Mouse (Mus musculus) small intestine, adult 2 months (tissue): ENCODE data around the gene Pak7. TPM values are rescaled to one million over a fixed set of nuclear protein-coding genes. Genes with fewer than 3 reads are reported as not detected.
"Not testable (repeated sequence)": the region's sequence is repeated elsewhere in the genome, so short reads cannot be mapped to it uniquely, and the experiment has no call there.

ENCODE experiments used
- H3K27ac ChIP-seq: fragments of 200-500 bp; 2 replicates; pipeline ENCODE4 v1.5.1; 2012; ENCODE audit warnings: low read depth, low read length, control low read depth, inconsistent platforms; ENCODE audit not compliant: insufficient read depth
- H3K27me3 ChIP-seq: fragments of 200-500 bp; 2 replicates; pipeline ENCODE4 v1.6.1; 2012; ENCODE audit warnings: mild to moderate bottlenecking, moderate library complexity, low read length, inconsistent platforms; ENCODE audit not compliant: control insufficient read depth, insufficient read depth
- H3K36me3 ChIP-seq: fragments of 200-500 bp; 2 replicates; pipeline ENCODE4 v1.6.1; 2012; ENCODE audit warnings: mild to moderate bottlenecking, low read length, control low read depth, inconsistent platforms; ENCODE audit not compliant: control insufficient read depth, insufficient read depth
- H3K4me1 ChIP-seq: fragments of 200-500 bp; 2 replicates; pipeline ENCODE4 v1.6.1; 2012; ENCODE audit warnings: low read length, inconsistent platforms, mixed read lengths; ENCODE audit not compliant: control insufficient read depth, insufficient read depth, insufficient read length
- H3K4me3 ChIP-seq: fragments of 200-500 bp; 2 replicates; pipeline ENCODE4 v1.5.1; 2012; ENCODE audit warnings: low read depth, mild to moderate bottlenecking, control low read depth, inconsistent platforms, low read length, moderate library complexity
- CTCF ChIP-seq: fragments of 200-500 bp; IDR thresholded peaks from 2 replicates; pipeline ENCODE4 v1.5.1; 2012; ENCODE audit warnings: low read depth, mild to moderate bottlenecking, control low read depth, inconsistent platforms, low read length, moderate library complexity, mixed read lengths; ENCODE audit not compliant: insufficient replicate concordance, insufficient read length; ENCODE audit errors: extremely low read depth
- POLR2A ChIP-seq: fragments of 200-500 bp; IDR thresholded peaks from 2 replicates; pipeline ENCODE4 v1.6.1; 2012; ENCODE audit warnings: low read depth, mild to moderate bottlenecking, control low read depth, inconsistent platforms, low read length, moderate library complexity
- WGBS: fragments of 180-500 bp; shearing (Covaris S2); methylation state at CpG from one replicate; pipeline ENCODE4 v1.1.7; 2018; 5-methylcytosine and 5-hydroxymethylcytosine counted together
- polyA plus RNA-seq: library from polyadenylated mRNA; depleted of rRNA; stranded (reverse); fragments of >200 nt; gene quantifications from 2 replicates; pipeline ENCODE4 v1.2.3, GENCODE M21; 2012

The Pak7 gene
- polyA plus RNA-seq, 1 experiment: not detected

DNA sequence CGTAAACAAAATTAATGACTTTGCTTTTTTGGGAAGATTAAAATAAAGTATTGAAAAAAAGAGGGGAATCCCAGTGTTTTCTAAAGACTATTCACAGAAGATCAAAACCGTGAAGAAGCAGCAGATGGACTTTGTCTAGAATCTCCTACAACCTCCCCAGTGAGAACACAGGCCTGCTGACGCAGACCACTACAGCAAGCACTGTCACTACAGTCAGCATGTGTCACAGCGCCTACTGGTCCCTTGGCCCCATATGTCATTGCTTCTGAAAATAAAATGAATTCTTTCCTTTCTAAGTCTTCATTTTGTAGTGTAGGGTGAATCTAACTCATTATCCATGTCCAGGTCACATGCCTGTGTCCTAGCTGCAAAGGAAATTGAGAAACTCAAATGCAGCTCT, 79.0 kb downstream of the Pak7 start:
- WGBS: 83% methylated on average over 4 of the region's 4 CpGs
- no peak overlapping the region for H3K27ac ChIP-seq
- no peak overlapping the region for H3K4me3 ChIP-seq
- H3K36me3 ChIP-seq: no peaks in the 10 kb centered on the region
- no peak for TF ChIP-seq CTCF
- no peak for TF ChIP-seq POLR2A
- no peaks in the 10 kb centered on the region for H3K4me1 ChIP-seq
- H3K27me3 ChIP-seq: no peaks in the 10 kb centered on the region

DNA sequence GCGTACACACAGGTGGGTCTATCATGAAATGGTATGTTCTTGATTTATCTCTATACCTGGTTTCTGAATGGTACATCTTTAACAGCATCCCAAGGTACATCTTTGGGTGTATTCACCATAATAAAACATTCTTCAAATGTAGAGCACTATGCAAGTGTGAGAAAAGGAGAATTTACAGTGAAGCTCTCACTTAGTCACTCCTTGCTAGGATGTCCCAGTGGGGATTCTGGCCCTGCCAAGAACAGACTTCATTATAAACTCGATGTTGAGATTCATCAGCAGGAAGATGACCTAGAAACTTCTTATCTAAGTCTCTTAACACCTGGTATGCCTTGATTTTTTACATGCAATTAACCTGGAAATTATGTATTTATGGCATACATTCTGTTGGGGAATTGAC, 85.6 kb downstream of the Pak7 start:
- 62% methylated on average over 2 of the region's 2 CpGs for WGBS
- H3K4me3 ChIP-seq: no peak overlapping the region
- TF ChIP-seq CTCF (no peak), POLR2A (no peak)

DNA sequence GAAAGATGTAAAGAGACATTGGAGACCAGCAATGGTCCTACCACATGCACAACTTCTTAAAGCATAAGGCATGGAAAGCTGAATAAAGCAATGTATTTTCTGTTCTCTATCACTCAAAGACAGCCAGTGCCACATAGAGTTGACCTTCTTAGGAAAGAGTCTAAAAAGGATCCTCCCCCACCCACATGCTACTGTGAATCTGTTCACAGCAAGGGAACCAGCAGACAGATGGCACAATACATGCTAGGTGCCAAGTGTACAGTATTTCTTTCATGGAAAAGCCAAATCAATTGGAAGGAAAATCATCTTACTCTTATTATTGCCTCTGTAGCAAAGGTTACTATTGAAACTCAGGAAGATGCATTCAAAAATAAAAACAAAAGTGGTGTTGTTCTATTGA, 86.4 kb downstream of the Pak7 start:
- no peaks in the 10 kb centered on the region for H3K27me3 ChIP-seq
- no peak overlapping the region for H3K27ac ChIP-seq
- TF ChIP-seq POLR2A: no peak

More for the DNA sequence above, 85.6 kb downstream of the Pak7 start:
- Histone ChIP-seq H3K36me3 (no peaks in the 10 kb centered on the region), H3K4me1 (no peaks in the 10 kb centered on the region), H3K27ac (no peak overlapping the region), H3K27me3 (no peaks in the 10 kb centered on the region)

DNA sequence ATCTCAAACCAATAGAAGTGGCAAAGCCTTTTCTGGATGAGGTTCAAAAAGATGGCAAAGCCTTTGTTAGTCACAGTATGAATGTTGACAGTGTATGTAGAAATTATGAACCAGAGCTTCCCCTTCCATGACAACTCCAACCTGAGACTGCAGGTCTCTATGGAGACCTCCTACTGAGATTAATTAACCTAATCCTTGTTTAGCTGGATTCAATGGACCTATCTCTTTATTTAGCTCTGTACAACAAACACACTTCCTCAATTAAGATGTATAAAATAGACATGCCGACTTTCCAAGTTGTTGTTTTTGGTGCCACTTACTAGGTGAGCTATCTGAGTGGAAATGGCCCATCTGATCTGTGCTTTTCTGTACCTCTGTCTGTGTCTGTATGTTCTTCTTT, 90.4 kb downstream of the Pak7 start:
- Histone ChIP-seq H3K27me3 (no peaks in the 10 kb centered on the region), H3K4me3 (no peak overlapping the region)
- no peak for TF ChIP-seq POLR2A
- TF ChIP-seq CTCF: no peak

More for the DNA sequence above, 86.4 kb downstream of the Pak7 start:
- no peaks in the 10 kb centered on the region for H3K36me3 ChIP-seq
- H3K4me3 ChIP-seq: no peak overlapping the region
- no peaks in the 10 kb centered on the region for H3K4me1 ChIP-seq

GRCm38 (mm10) chr2:136282043-136282442, 105.7 kb downstream of the Pak7 start:
- no peaks in the 10 kb centered on the region for H3K27me3 ChIP-seq
- H3K4me1 ChIP-seq: no peaks in the 10 kb centered on the region
- H3K36me3 ChIP-seq: no peaks in the 10 kb centered on the region
- H3K27ac ChIP-seq: no peak overlapping the region
- TF ChIP-seq POLR2A: no peak
- no peak for TF ChIP-seq CTCF
- no peak overlapping the region for H3K4me3 ChIP-seq
- WGBS: 60% methylated on average over 1 of the region's 1 CpGs

More for the DNA sequence above, 90.4 kb downstream of the Pak7 start:
- H3K36me3 ChIP-seq: no peaks in the 10 kb centered on the region
- WGBS: 73% methylated on average over 1 of the region's 1 CpGs
- no peaks in the 10 kb centered on the region for H3K4me1 ChIP-seq
- no peak overlapping the region for H3K27ac ChIP-seq

DNA sequence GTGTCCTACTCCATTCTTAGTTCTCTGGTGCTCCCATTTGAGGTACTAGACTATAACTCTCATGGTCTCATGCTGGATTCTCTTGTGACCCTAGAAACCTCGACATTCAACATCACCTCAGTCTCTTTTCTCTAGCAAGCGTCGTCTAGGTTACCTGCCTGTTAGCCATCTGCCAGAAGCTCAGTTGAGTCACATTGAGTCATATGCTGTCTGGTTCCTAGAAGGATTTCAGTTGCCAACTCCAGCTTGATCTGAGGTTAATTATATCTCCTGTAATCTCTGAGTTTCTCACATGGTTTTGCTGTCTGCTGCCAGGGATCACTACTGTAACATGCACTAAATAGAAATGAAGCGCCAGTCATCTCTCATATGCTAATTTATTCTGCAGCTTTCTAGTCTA, 145.8 kb downstream of the Pak7 start:
- WGBS: 81% methylated on average over 4 of the region's 4 CpGs
- H3K4me1 ChIP-seq, H3K27ac ChIP-seq, H3K27me3 ChIP-seq, H3K36me3 ChIP-seq, H3K4me3 ChIP-seq: not testable (repeated sequence)

DNA sequence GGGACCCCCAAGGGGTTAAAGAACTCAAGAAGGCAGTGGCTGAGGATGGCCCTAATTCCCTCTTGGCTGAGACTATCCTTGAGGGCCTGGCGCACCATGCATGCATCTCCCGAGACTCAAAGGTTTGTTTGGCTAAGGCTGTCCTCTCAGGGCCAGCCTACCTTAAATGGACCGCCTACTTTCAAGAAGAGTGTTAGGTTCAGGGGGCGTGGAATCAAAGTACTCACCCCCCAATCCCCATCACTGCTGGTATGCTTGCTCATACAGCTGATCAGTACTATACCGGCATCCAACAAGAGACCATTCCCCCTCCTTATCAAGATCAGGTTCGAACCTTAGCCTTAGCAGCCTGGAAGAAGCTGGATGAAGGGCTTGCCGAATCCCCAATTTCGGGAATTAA, 156.5 kb downstream of the Pak7 start:
- no peak for TF ChIP-seq POLR2A
- no peak for TF ChIP-seq CTCF
- no peaks in the 10 kb centered on the region for H3K27me3 ChIP-seq
- no peaks in the 10 kb centered on the region for H3K4me1 ChIP-seq
- H3K4me3 ChIP-seq: no peak overlapping the region
- H3K27ac ChIP-seq: no peak overlapping the region
- WGBS: 90% methylated on average over 8 of the region's 8 CpGs
- H3K36me3 ChIP-seq: no peaks in the 10 kb centered on the region

DNA sequence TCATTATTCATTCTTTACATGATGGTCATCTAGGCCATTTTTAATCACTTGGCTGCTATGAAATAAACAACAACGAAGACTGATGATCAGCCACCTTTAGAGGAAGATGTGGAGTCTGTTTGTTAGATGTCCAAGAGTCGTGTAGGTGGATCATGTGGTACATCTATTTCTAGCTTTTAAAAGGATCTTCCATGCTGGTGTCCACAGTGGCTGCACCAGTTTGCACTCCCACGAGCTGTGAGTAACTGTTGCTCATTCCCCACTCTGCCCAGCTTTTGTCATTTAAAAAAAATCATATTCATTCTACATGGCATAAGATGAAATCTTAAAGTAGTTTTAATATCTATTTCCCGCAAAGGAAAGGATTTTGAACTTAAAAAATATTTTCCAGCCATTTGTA, 183.7 kb downstream of the Pak7 start:
- no peak for TF ChIP-seq POLR2A
- no peak for TF ChIP-seq CTCF
- Histone ChIP-seq H3K4me3 (no peak overlapping the region), H3K4me1 (no peaks in the 10 kb centered on the region), H3K36me3 (no peaks in the 10 kb centered on the region), H3K27ac (no peak overlapping the region), H3K27me3 (no peaks in the 10 kb centered on the region)
- 72% methylated on average over 4 of the region's 4 CpGs for WGBS

DNA sequence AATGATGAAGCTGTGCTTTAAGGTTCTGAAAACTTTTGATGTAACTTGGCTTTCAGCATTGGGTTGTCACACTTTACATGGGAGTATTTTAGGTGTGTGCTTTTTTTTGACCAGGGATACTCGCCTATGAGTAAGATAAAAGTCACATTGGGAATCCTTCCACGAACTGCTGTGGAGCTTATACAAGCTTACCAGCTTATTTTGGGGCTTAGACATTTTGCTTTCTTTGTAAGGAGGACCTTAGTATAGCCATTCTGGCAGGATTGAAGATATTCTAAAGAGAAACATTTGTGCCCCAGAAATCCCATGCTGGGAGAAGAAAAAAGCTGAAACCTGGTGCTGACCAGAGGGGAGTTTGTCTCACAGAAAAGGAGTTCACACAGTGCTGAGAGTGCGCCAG, 212.7 kb downstream of the Pak7 start:
- no peak overlapping the region for H3K27ac ChIP-seq
- H3K36me3 ChIP-seq: no peaks in the 10 kb centered on the region
- no peaks in the 10 kb centered on the region for H3K4me1 ChIP-seq
- no peaks in the 10 kb centered on the region for H3K27me3 ChIP-seq
- TF ChIP-seq CTCF (no peak), POLR2A (no peak)
- H3K4me3 ChIP-seq: no peak overlapping the region
- 81% methylated on average over 3 of the region's 3 CpGs for WGBS
